Mouse (Mus musculus) heart, embryonic 14.5 days (tissue): ENCODE measurements around the gene Cenpb. TPM values are rescaled to one million over a fixed set of nuclear protein-coding genes. Genes with fewer than 3 reads are reported as not detected.

Experiments
- ATAC-seq: fragments of 200-750 bp; cut with Nextera tagmentation; 2 replicates; pipeline ENCODE4 v1.8.0; 2017; ENCODE audit warnings: low read depth, moderate TSS enrichment; ENCODE audit not compliant: insufficient number of reproducible peaks, insufficient read depth, low FRiP score
- H3K27ac ChIP-seq, 2 experiments: fragments of 200-500 bp in 1 of 2; fragments of 300-500 bp in 1 of 2; sonication (generic) in 1 of 2; replicated peaks in 1 of 2; 2 replicates each; pipeline ENCODE4 v1.5.1; 2012 to 2014; ENCODE audit warnings: low read depth in 2 of 2, low read length in 2 of 2, control low read depth in 1 of 2, mild to moderate bottlenecking in 1 of 2, mixed read lengths in 1 of 2; ENCODE audit not compliant: control insufficient read depth in 1 of 2, insufficient read depth in 1 of 2
- H3K27me3 ChIP-seq: fragments of 300-500 bp; sonication (generic); 2 replicates; pipeline ENCODE4 v1.6.1; 2014; ENCODE audit warnings: mild to moderate bottlenecking, low read length, control low read depth; ENCODE audit not compliant: control insufficient read depth, insufficient read depth
- H3K36me3 ChIP-seq: fragments of 300-500 bp; sonication (generic); 2 replicates; pipeline ENCODE4 v1.6.1; 2014; ENCODE audit warnings: mild to moderate bottlenecking, control low read depth, low read length, mixed read lengths; ENCODE audit not compliant: control insufficient read depth, insufficient read depth
- H3K4me1 ChIP-seq, 2 experiments: fragments of 200-500 bp in 1 of 2; fragments of 300-500 bp in 1 of 2; sonication (generic) in 1 of 2; 2 replicates each; pipeline ENCODE4 v1.6.1; 2012 to 2014; ENCODE audit warnings: low read length in 2 of 2, control low read depth in 1 of 2, mixed read lengths in 1 of 2; ENCODE audit not compliant: control insufficient read depth in 2 of 2, insufficient read depth in 2 of 2
- H3K4me2 ChIP-seq: fragments of 300-500 bp; sonication (generic); 2 replicates; pipeline ENCODE4 v1.6.1; 2014; ENCODE audit warnings: mild to moderate bottlenecking, low read length
- H3K4me3 ChIP-seq, 2 experiments: fragments of 200-500 bp in 1 of 2; fragments of 300-500 bp in 1 of 2; sonication (generic) in 1 of 2; 2 replicates each; pipeline ENCODE4 v1.5.1; 2012 to 2014; ENCODE audit warnings: low read length in 2 of 2, mild to moderate bottlenecking in 2 of 2, control low read depth in 1 of 2, low read depth in 1 of 2, moderate library complexity in 1 of 2; ENCODE audit not compliant: control insufficient read depth in 1 of 2, insufficient read depth in 1 of 2
- H3K9ac ChIP-seq: fragments of 300-500 bp; sonication (generic); 2 replicates; pipeline ENCODE4 v1.6.1; 2014; ENCODE audit warnings: mild to moderate bottlenecking, low read length
- H3K9me3 ChIP-seq: fragments of 300-500 bp; sonication (generic); 2 replicates; pipeline ENCODE4 v1.6.1; 2016; ENCODE audit warnings: low read length, control low read depth; ENCODE audit not compliant: control insufficient read depth
- WGBS: fragments of 180-500 bp; shearing (Covaris S2); extraction: QIAGEN DNeasy Blood & Tissue Kit; methylation state at CpG from one replicate; pipeline ENCODE4 v1.1.7; 2014; 5-methylcytosine and 5-hydroxymethylcytosine counted together
- polyA plus RNA-seq: library from polyadenylated mRNA; unstranded; fragments of >200 nt; fragmentation: Nextera tagmentation; extraction: Ambion mirVana; gene quantifications from 2 replicates; pipeline ENCODE4 v1.2.1, GENCODE M21; 2014

Cenpb gene
- polyA plus RNA-seq, 1 experiment from 2014 or later: 6.2 TPM

DNA sequence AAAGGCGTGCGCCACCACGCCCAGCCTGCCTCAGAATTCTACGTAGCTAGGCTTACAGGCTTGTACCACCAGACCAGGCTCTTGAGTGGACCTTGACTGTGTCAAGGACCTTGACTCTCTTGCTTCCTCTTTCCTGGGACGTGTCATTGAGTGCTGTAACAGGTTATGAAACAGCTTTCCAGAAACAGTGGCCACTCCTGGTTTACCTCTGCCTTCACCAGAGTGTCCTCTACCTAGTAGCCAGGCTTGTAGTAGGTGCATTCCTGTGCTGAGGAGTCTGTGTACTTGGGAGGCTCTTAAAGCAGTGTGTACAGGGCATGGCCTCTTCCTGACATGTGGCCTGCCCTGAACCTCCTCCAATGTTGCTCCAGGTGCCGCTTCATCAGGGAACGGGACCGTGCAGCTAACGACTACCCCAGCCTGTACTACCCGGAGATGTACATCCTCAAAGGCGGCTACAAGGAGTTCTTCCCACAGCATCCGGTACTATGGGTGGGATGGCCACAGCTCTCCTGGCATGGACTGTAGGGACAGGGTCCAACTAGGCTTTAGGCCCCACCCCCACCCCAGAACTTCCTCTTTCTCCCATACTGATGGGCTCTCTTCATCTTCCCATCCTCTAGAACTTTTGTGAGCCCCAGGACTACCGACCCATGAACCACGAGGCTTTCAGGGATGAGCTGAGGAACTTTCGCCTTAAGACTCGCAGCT, 16.9 kb upstream of the Cenpb start:
- H3K36me3 ChIP-seq: peaks cover 66% of the 10 kb centered on the region
- no peaks in the 10 kb centered on the region for H3K27me3 ChIP-seq
- no peaks in the 10 kb centered on the region for H3K9me3 ChIP-seq
- H3K9ac ChIP-seq: no peak overlapping the region
- no peak for ATAC-seq
- H3K4me1 ChIP-seq: no peaks in the 10 kb centered on the region
- H3K4me3 ChIP-seq: no peak overlapping the region
- 90% methylated on average over 16 of the region's 16 CpGs for WGBS
- H3K27ac ChIP-seq: no peak overlapping the region
- no peak overlapping the region for H3K4me2 ChIP-seq

DNA sequence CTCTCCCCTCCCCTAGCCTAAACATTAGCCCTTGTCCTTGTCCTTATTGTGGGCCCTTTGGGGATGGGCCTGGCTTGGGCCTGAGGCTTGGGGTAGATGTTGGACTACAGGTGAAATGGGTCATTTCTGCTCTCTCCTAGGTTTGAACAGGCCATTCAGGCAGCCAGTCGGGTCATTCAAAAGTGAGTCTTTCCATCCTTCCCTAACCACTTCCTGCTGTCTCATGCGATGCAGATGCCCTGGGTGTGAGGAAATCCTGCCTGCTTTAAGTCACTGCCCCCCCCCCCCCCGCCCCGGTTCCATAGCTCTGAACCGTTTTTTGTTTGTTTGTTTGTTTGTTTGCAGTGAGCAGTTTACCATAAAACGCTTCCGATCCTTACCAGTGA, 11.1 kb upstream of the Cenpb start:
- WGBS: 76% methylated on average over 6 of the region's 7 CpGs
- Histone ChIP-seq H3K27me3 (no peaks in the 10 kb centered on the region), H3K4me1 (peaks cover 9 to 14% of the 10 kb centered on the region in 2 experiments), H3K9ac (no peak overlapping the region), H3K9me3 (no peaks in the 10 kb centered on the region), H3K4me3 (no peak overlapping the region), H3K27ac (no peak overlapping the region), H3K36me3 (peaks cover 63% of the 10 kb centered on the region), H3K4me2 (no peak overlapping the region)
- no peak for ATAC-seq

DNA sequence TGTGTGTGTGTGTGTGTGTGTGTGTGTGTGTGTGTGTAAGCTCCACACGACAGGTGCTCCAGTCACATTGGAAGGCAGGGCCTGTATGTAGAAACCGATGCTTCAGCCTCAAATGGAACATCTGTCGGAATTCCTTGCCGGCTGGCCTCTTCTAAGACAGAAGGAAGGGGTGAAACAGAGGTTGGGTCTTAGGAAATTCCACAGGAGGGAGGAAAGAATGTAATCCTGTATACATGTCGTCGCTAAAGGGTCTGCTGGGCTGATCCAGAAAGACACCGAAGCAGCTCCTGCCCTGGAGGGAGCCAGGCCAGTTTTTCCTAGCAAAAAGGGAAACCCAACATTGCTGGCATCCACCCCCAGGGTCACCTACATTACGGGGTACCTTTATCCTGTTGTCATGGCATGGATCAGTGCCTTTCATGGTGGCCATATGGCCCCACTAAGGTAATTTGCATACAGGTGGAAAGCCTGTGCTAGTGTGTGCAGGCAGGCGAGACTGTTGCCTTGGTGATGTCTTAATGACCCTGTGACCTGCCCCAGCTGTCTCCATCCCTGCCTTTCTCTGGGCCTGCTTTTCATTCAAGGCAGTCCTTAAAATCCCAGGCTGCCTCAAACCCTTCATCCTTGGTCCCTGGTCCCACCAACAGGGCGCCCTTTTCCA, 10.6 kb upstream of the Cenpb start:
- H3K4me3 ChIP-seq: no peak overlapping the region
- H3K36me3 ChIP-seq: peaks cover 58% of the 10 kb centered on the region
- no peak for ATAC-seq
- no peaks in the 10 kb centered on the region for H3K27me3 ChIP-seq
- H3K9me3 ChIP-seq: no peaks in the 10 kb centered on the region
- H3K27ac ChIP-seq: no peak overlapping the region
- no peak overlapping the region for H3K9ac ChIP-seq
- H3K4me1 ChIP-seq: peaks cover 13 to 19% of the 10 kb centered on the region in 2 experiments
- no peak overlapping the region for H3K4me2 ChIP-seq
- 63% methylated on average over 10 of the region's 10 CpGs for WGBS

DNA sequence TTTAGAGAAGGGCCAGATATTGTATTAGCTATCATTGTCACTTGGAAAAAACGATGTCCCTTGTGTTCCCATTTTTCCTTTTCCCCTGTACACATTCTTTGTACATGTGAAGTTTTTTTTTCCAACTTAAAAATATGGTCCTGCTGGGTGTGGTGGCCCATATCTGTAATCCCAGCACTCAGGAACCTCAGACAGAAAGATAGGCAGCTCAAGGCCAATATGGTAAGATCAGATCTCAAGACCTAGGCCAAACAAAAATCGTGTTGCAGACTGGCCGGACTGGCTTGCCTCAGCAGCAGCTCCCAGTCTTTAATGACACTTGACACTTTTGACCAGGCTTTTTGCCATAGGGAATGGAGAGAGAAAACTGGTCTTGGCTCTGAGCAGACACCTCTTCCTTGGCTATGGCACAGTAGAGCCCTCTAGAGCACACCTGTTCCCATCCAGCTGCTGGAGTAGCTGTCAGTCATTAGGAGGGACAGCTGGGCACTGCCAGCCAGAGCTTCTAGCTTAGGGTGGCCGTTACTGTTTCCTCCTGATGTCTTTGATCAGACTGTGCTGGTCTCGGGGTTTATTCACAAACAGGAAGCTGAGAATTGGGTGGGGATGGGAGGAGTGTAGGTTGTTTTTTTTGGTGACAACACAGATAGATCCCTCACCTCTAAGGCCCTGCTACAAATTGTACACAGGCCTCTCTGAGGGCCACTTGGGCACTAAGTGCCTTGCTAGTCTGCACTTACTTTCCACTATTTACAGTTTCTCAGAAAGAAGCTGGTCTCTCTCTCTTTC, 9.8 kb upstream of the Cenpb start:
- Histone ChIP-seq H3K4me3 (no peak overlapping the region), H3K27me3 (no peaks in the 10 kb centered on the region), H3K36me3 (peaks cover 51% of the 10 kb centered on the region), H3K27ac (no peak overlapping the region), H3K4me1 (peaks cover 13 to 20% of the 10 kb centered on the region in 2 experiments), H3K9me3 (no peaks in the 10 kb centered on the region), H3K4me2 (no peak overlapping the region), H3K9ac (no peak overlapping the region)
- no peak for ATAC-seq
- 63% methylated on average over 5 of the region's 5 CpGs for WGBS

DNA sequence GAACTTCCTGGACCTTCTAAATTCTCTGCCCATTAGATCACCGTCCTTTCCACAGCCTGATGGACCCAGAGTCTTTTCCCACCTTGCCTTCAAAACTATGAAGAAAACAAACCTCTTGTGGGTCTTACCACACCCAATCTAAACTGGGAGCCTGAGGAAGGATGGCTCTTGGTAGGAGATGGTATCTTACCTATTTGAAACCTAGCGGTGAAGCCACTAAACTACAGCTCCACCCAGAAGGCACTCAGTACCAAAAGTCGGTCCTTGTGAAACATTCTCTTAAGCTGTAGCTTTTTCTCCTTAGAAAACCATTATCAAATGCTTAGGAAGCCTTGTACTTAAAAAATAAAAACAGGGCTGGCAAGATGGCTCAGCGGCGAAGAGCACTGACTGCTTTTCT, 8.4 kb upstream of the Cenpb start:
- H3K4me2 ChIP-seq: no peak overlapping the region
- H3K9ac ChIP-seq: no peak overlapping the region
- H3K27me3 ChIP-seq: no peaks in the 10 kb centered on the region
- peaks cover 13 to 20% of the 10 kb centered on the region in 2 experiments for H3K4me1 ChIP-seq
- no peak overlapping the region for H3K4me3 ChIP-seq
- 91% methylated on average over 5 of the region's 5 CpGs for WGBS
- peaks cover 37% of the 10 kb centered on the region for H3K36me3 ChIP-seq
- ATAC-seq: no peak
- no peaks in the 10 kb centered on the region for H3K9me3 ChIP-seq
- H3K27ac ChIP-seq: no peak overlapping the region

DNA sequence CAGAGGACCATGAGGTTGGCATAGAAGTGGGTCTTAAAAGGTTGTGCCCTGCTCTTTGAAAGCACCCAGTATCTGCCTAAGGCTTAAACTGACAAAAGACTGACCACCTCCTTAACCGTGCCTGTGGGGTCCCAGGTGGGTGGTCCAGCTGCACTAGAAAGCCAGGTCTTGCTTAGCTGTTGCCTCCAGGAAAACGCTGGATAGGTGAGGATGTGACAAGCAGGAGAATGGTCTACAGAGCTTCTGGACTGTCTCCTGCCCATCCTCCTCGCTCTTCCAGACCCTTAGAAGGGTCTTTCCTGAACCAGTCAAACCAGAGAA, 7.7 kb upstream of the Cenpb start:
- Histone ChIP-seq H3K4me3 (peak overlapping the region; percentile 57 to 81), H3K27ac (peak overlapping the region; percentile 78 to 93; a peak in 2 of 4 replicates), H3K4me2 (peak overlapping the region; percentile 74), H3K27me3 (no peaks in the 10 kb centered on the region), H3K36me3 (peaks cover 29% of the 10 kb centered on the region), H3K9ac (peak overlapping the region; percentile 77), H3K9me3 (no peaks in the 10 kb centered on the region), H3K4me1 (peaks cover 13 to 20% of the 10 kb centered on the region in 2 experiments)
- WGBS: 38% methylated on average over 3 of the region's 3 CpGs
- no peak for ATAC-seq

DNA sequence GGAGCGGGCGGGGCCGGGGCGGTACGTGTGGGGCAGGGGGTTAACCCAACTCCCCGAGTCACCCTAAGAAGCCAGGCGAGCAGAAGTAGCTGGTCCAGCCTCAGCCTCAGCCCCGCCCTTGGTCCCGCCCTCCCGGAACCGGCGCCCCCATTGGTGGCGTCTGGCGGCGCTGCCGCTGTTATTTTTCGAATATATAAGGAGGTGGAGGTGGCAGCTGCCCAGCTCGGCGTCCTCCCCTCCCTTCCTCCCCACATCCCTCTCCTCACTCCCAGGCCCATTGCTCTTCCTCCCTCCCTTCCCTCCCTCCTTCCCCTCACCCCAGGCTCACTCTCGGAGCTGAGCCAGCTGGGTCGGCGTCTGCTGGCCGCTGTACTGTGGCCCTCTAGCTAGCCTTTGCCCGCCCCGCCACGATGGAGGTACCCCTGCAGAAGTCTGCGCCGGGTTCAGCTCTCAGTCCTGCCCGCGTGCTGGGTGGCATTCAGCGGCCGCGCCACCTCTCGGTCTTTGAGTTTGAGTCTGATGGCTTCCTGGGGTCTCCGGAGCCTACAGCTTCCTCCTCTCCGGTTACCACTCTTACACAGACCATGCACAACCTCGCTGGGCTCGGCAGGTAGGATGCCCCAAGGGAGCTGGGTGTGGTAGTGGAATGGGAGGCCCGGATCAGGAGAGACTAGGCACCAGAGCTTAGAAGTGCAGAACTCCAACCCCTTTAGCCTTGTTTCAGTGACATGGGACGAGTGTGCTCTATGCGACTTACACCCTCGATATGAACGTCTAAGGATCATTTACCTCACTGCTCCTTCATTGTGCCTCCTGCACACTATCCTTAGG, 7.1 kb upstream of the Cenpb start, which contains the start of the genes Cdc25b and Spef1:
Gene Cdc25b (plus strand): TSS at position 179 of the 831 bp plus-strand sequence.
Gene Spef1 (minus strand): TSS at position 512 of the 831 bp plus-strand sequence.
- under 1% methylated on average over 42 of the region's 43 CpGs for WGBS
- ATAC-seq: peak; percentile 83
- H3K4me1 ChIP-seq: peaks cover 13 to 20% of the 10 kb centered on the region in 2 experiments

More for the DNA sequence above, 7.1 kb upstream of the Cenpb start, which contains the start of the genes Cdc25b and Spef1:
- Histone ChIP-seq H3K4me3 (peak within 1 kb of the TSS; percentile 57 to 81), H3K27ac (peak within 1 kb of the TSS; percentile 78 to 93), H3K36me3 (peaks cover 25% of the 10 kb centered on the region), H3K4me2 (peak within 1 kb of the TSS; percentile 74), H3K9ac (peak within 1 kb of the TSS; percentile 77), H3K27me3 (no peaks in the 10 kb centered on the region), H3K9me3 (no peaks in the 10 kb centered on the region)
